Mouse (Mus musculus): ENCODE measurements around the gene Canx. TPM values are rescaled to one million over a fixed set of nuclear protein-coding genes. Genes with fewer than 3 reads are reported as not detected.
"Not testable (repeated sequence)": the region's sequence is repeated elsewhere in the genome, so short reads cannot be mapped to it uniquely, and the experiment has no call there.

The Canx gene
- polyA plus RNA-seq, 1 experiment from 2014 or later, result 181 TPM

- DNase-seq (ENCODE audit: low spot score); H3K27ac ChIP-seq (replicated peaks); H3K36me3 ChIP-seq (ENCODE audit: control insufficient read depth, insufficient read depth, low read length); H3K4me2 ChIP-seq (replicated peaks; ENCODE audit: low read depth); H3K9ac ChIP-seq (ENCODE audit: low read length); H3K4me3 ChIP-seq (ENCODE audit: low read depth, low read length); H3K9me3 ChIP-seq (ENCODE audit: control insufficient read depth, low read length); H3K4me1 ChIP-seq (replicated peaks; ENCODE audit: control insufficient read depth, insufficient read depth); H3K27me3 ChIP-seq (ENCODE audit: control insufficient read depth, insufficient read depth, low read length): not testable (repeated sequence)
- ATAC-seq (ENCODE audit: low FRiP score, low TSS enrichment), result 0 out of 2 replicates have a peak, but pooled peaks have one; percentile 10
- WGBS, result 77% methylated on average over 4 of the region's 4 CpGs
- TF ChIP-seq CTCF (IDR thresholded peaks at IDR 0.05; ENCODE audit: low read depth), result peak; percentile 46
Measured at GRCm38 (mm10) chr11:50319343-50319742, 6.1 kb downstream of the Canx start.

- Histone ChIP-seq H3K4me1 (replicated peaks; ENCODE audit: control insufficient read depth, insufficient read depth) (no peaks in the 10 kb centered on the region), H3K27ac (replicated peaks) (0 out of 2 replicates have a peak overlapping the region, but pooled peaks have one; percentile 45), H3K4me3 (ENCODE audit: low read depth, low read length) (no peak overlapping the region), H3K4me2 (replicated peaks; ENCODE audit: low read depth) (no peak overlapping the region), H3K27me3 (ENCODE audit: control insufficient read depth, insufficient read depth, low read length) (no peaks in the 10 kb centered on the region), H3K36me3 (ENCODE audit: control insufficient read depth, insufficient read depth, low read length) (peaks cover 2% of the 10 kb centered on the region; the same call in 1 of the 2 replicates), H3K9ac (ENCODE audit: low read length) (no peak overlapping the region), H3K9me3 (ENCODE audit: control insufficient read depth, low read length) (no peaks in the 10 kb centered on the region)
- DNase-seq (ENCODE audit: low spot score) (no peak), ATAC-seq (ENCODE audit: low FRiP score, low TSS enrichment) (no peak)
- no peak for TF ChIP-seq EP300 (optimal IDR thresholded peaks at IDR 0.05)
- no peak for TF ChIP-seq CTCF (IDR thresholded peaks at IDR 0.05; ENCODE audit: low read depth)
- WGBS, result 45% methylated on average over 2 of the region's 2 CpGs
Measured at GRCm38 (mm10) chr11:50312803-50313202, 12.7 kb downstream of the Canx start.

DNA sequence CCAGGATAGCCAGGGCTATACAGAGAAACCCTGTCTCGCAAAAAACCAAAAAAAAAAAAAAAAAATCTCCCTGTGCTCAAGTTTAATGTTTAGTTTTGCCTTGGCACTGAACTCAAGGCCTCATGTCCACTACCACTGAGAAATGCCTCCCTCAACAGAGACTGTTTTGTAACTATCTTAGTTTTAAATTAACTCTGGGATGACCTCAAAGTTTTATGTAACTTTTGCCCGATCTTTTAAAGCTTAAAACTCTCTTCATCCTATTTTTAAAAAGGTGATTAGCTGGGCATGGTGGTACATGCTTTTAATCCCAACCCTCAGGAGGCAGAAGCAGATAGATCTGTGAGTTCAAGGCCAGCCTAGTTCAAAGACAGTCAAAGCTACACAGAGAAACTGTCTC lies 22.1 kb downstream of the Canx start:
- ATAC-seq (ENCODE audit: low FRiP score, low TSS enrichment) (no peak), DNase-seq (ENCODE audit: low spot score) (no peak)
- H3K27me3 ChIP-seq (ENCODE audit: control insufficient read depth, insufficient read depth, low read length), result no peaks in the 10 kb centered on the region
- H3K4me3 ChIP-seq (ENCODE audit: low read depth, low read length), result no peak overlapping the region
- H3K36me3 ChIP-seq (ENCODE audit: control insufficient read depth, insufficient read depth, low read length), result peaks cover 26% of the 10 kb centered on the region
- TF ChIP-seq EP300 (optimal IDR thresholded peaks at IDR 0.05) (no peak), CTCF (IDR thresholded peaks at IDR 0.05; ENCODE audit: low read depth) (no peak)
- no peak overlapping the region for H3K4me2 ChIP-seq (replicated peaks; ENCODE audit: low read depth)
- no peak overlapping the region for H3K9ac ChIP-seq (ENCODE audit: low read length)
- H3K4me1 ChIP-seq (replicated peaks; ENCODE audit: control insufficient read depth, insufficient read depth), result no peaks in the 10 kb centered on the region
- no peak overlapping the region for H3K27ac ChIP-seq (replicated peaks)
- H3K9me3 ChIP-seq (ENCODE audit: control insufficient read depth, low read length), result no peaks in the 10 kb centered on the region
- 91% methylated on average over 2 of the region's 2 CpGs for WGBS

- peak within 1 kb of the TSS; percentile 68 for H3K4me2 ChIP-seq (replicated peaks; ENCODE audit: low read depth)
- H3K4me3 ChIP-seq (ENCODE audit: low read depth, low read length), result peak within 1 kb of the TSS; percentile 98
- H3K36me3 ChIP-seq (ENCODE audit: control insufficient read depth, insufficient read depth, low read length), result peaks cover 6% of the 10 kb centered on the region
- TF ChIP-seq EP300 (optimal IDR thresholded peaks at IDR 0.05), result no peak
- no peak for TF ChIP-seq CTCF (IDR thresholded peaks at IDR 0.05; ENCODE audit: low read depth)
- DNase-seq (ENCODE audit: low spot score), result peak; percentile 97
- peak within 1 kb of the TSS; percentile 99 for H3K9ac ChIP-seq (ENCODE audit: low read length)
- H3K9me3 ChIP-seq (ENCODE audit: control insufficient read depth, low read length), result no peaks in the 10 kb centered on the region
- peak within 1 kb of the TSS; percentile 99 for H3K27ac ChIP-seq (replicated peaks)
- peak; percentile 98 for ATAC-seq (ENCODE audit: low FRiP score, low TSS enrichment)
- no peaks in the 10 kb centered on the region for H3K4me1 ChIP-seq (replicated peaks; ENCODE audit: control insufficient read depth, insufficient read depth)
- WGBS, result under 1% methylated on average over 44 of the region's 45 CpGs
- no peaks in the 10 kb centered on the region for H3K27me3 ChIP-seq (ENCODE audit: control insufficient read depth, insufficient read depth, low read length)
Measured at GRCm38 (mm10) chr11:50292190-50292855, 33.1 kb downstream of the Canx start, which contains the start of gene Maml1. Gene Maml1 (minus strand): TSS chr11:50292311.

- H3K9me3 ChIP-seq (ENCODE audit: control insufficient read depth, low read length), result no peaks in the 10 kb centered on the region
- DNase-seq (ENCODE audit: low spot score) (peak; percentile 72), ATAC-seq (ENCODE audit: low FRiP score, low TSS enrichment) (peak; percentile 71)
- peak overlapping the region; percentile 98 for H3K4me3 ChIP-seq (ENCODE audit: low read depth, low read length)
- WGBS, result under 1% methylated on average over 85 of the region's 85 CpGs
- peaks cover 2% of the 10 kb centered on the region for H3K36me3 ChIP-seq (ENCODE audit: control insufficient read depth, insufficient read depth, low read length)
- H3K27me3 ChIP-seq (ENCODE audit: control insufficient read depth, insufficient read depth, low read length), result no peaks in the 10 kb centered on the region
- peak overlapping the region; percentile 99 for H3K9ac ChIP-seq (ENCODE audit: low read length)
- no peaks in the 10 kb centered on the region for H3K4me1 ChIP-seq (replicated peaks; ENCODE audit: control insufficient read depth, insufficient read depth)
- peak overlapping the region; percentile 68 for H3K4me2 ChIP-seq (replicated peaks; ENCODE audit: low read depth)
- peak overlapping the region; percentile 99 for H3K27ac ChIP-seq (replicated peaks)
- TF ChIP-seq EP300 (optimal IDR thresholded peaks at IDR 0.05), result no peak
- TF ChIP-seq CTCF (IDR thresholded peaks at IDR 0.05; ENCODE audit: low read depth), result 0 out of 2 replicates have a peak, but pooled peaks have one; percentile 6
Measured at GRCm38 (mm10) chr11:50291321-50292165, 33.9 kb downstream of the Canx start.

Data from stomach, postnatal 0 days (tissue).